Comparison of ENCODE assay signal across 9 mouse cellular contexts in genomic region chr1:118935518-118935917, GRCm38 (mm10).
DNase-seq lines count a peak whose midpoint lies in the region; ATAC-seq lines count a peak whose summit lies in the region.
"Had no signal": no experiment of that assay in that cellular context is flagged by ENCODE, and none has a peak within 500 bp of the region (broad histone marks: within the 10 kb centered on the region; RNA-seq: fewer than 3 reads in every experiment).

No protein-coding gene starts in this region.

- no peaks in the 10 kb centered on the region for H3K36me3 ChIP-seq in heart, embryonic 15.5 days
- H3K36me3 ChIP-seq in lung, embryonic 16.5 days (ENCODE audit: control insufficient read depth, insufficient read depth, low read length) = no peaks in the 10 kb centered on the region
- H3K36me3 ChIP-seq in embryonic facial prominence, embryonic 15.5 days = no peaks in the 10 kb centered on the region

- no peak for DNase-seq in heart, adult 9 months (ENCODE audit: low spot score in 2 of 2)
- no peak for DNase-seq in lung, postnatal 25 days (ENCODE audit: low spot score)
- peak; percentile 56 for DNase-seq in mesoderm, embryonic 11.5 days (ENCODE audit: low read depth, low spot score)
- no peak for DNase-seq in right cerebral cortex, postnatal 14 days
- DNase-seq: gastrocnemius, postnatal 25 days had no signal

- no peaks in the 10 kb centered on the region for H3K27me3 ChIP-seq in heart, embryonic 15.5 days
- peaks cover 5% of the 10 kb centered on the region; the same call in 1 of the 2 replicates for H3K27me3 ChIP-seq in lung, embryonic 16.5 days (ENCODE audit: control insufficient read depth, insufficient read depth, low read depth, low read length)
- no peaks in the 10 kb centered on the region for H3K27me3 ChIP-seq in embryonic facial prominence, embryonic 15.5 days
- H3K27me3 ChIP-seq: megakaryocyte, embryonic 14.5 days had no signal

- no peak for ATAC-seq in heart, embryonic 15.5 days (replicated peaks; ENCODE audit: insufficient number of reproducible peaks, insufficient read depth, low FRiP score, low read depth)
- 0 out of 2 replicates have a peak, but pooled peaks have one; percentile 18 for ATAC-seq in lung, embryonic 16.5 days (ENCODE audit: low read depth)
- no peak for ATAC-seq in embryonic facial prominence, embryonic 15.5 days (ENCODE audit: insufficient number of reproducible peaks, low FRiP score, low TSS enrichment, low read depth)

- 61% methylated on average over 6 of the region's 6 CpGs for WGBS in heart, embryonic 15.5 days
- WGBS in lung, embryonic 16.5 days = 60% methylated on average over 6 of the region's 6 CpGs
- 25% methylated on average over 6 of the region's 6 CpGs for WGBS in embryonic facial prominence, embryonic 15.5 days

- peak overlapping the region; percentile 64 for H3K27ac ChIP-seq in heart, embryonic 15.5 days
- H3K27ac ChIP-seq in lung, embryonic 16.5 days (ENCODE audit: low read length) = peak overlapping the region; percentile 28; the same call in 1 of the 2 replicates
- H3K27ac ChIP-seq in embryonic facial prominence, embryonic 15.5 days (replicated peaks) = peak overlapping the region; percentile 48

- H3K4me3 ChIP-seq in heart, embryonic 15.5 days = no peak overlapping the region
- no peak overlapping the region for H3K4me3 ChIP-seq in lung, embryonic 16.5 days (ENCODE audit: low read length)
- no peak overlapping the region for H3K4me3 ChIP-seq in embryonic facial prominence, embryonic 15.5 days (replicated peaks)
- H3K4me3 ChIP-seq: megakaryocyte, embryonic 14.5 days had no signal

- H3K4me1 ChIP-seq in heart, embryonic 15.5 days (replicated peaks) = peaks cover 32% of the 10 kb centered on the region
- peaks cover 13% of the 10 kb centered on the region; the same call in 1 of the 2 replicates for H3K4me1 ChIP-seq in lung, embryonic 16.5 days (replicated peaks; ENCODE audit: control insufficient read depth, insufficient read depth, low read length)
- peaks cover 44% of the 10 kb centered on the region for H3K4me1 ChIP-seq in embryonic facial prominence, embryonic 15.5 days
- H3K4me1 ChIP-seq: megakaryocyte, embryonic 14.5 days had no signal

- H3K9me3 ChIP-seq in heart, embryonic 15.5 days (replicated peaks) = no peaks in the 10 kb centered on the region
- no peaks in the 10 kb centered on the region for H3K9me3 ChIP-seq in lung, embryonic 16.5 days (ENCODE audit: control insufficient read depth, low read length)
- no peaks in the 10 kb centered on the region for H3K9me3 ChIP-seq in embryonic facial prominence, embryonic 15.5 days (replicated peaks)
- H3K9me3 ChIP-seq: megakaryocyte, embryonic 14.5 days had no signal

- no peak overlapping the region for H3K9ac ChIP-seq in heart, embryonic 15.5 days
- no peak overlapping the region for H3K9ac ChIP-seq in lung, embryonic 16.5 days (ENCODE audit: low read length)
- H3K9ac ChIP-seq in embryonic facial prominence, embryonic 15.5 days = no peak overlapping the region

- no peak overlapping the region for H3K4me2 ChIP-seq in heart, embryonic 15.5 days
- no peak overlapping the region for H3K4me2 ChIP-seq in lung, embryonic 16.5 days (ENCODE audit: low read depth, low read length)
- H3K4me2 ChIP-seq in embryonic facial prominence, embryonic 15.5 days (replicated peaks) = no peak overlapping the region
